Mouse (Mus musculus): Measurements from ENCODE around the gene Mfap5.
"Not testable (repeated sequence)": the region's sequence is repeated elsewhere in the genome, so short reads cannot be mapped to it uniquely, and the experiment has no call there.

Mfap5 gene

GRCm38 (mm10) chr6:122505545-122505944 is at the start of gene Mfap5:
Gene Mfap5, plus strand, starts transcription at chr6:122505845.
- no peak for DNase-seq

GRCm38 (mm10) chr6:122458946-122459693 is 46.5 kb upstream of the Mfap5 start:
- no peak for DNase-seq

DNA sequence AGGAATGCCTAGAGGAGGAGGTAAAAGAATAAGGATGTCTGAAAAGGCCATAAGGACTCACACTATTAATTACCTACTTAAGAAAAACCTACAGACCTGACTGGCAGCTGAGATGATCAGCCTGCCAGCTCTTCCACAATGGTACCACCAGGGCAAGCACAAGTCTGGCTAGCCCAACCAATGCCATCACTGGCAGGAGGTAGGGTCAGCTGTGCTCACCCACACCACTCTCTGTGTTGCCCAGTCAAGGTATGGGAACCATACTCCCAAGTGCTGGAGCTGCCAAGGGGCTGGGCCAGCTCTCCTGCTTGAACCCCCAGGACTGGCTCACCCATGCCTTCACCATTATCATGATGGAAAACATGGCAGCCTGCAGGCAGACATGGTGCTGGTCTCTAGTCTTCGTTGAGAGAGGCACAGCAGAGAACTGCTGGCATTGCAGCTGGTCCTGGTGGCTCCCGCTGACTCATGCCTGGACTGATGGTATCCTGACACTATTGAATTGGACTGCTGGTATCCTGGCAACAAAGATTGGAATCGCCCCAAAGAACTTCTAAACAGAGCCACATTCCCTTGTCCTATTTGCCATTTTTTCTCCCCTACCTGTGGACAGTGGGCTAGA is 39.4 kb upstream of the Mfap5 start:
- DNase-seq = no peak

- DNase-seq = no peak
Observed at GRCm38 (mm10) chr6:122469030-122469640, 36.5 kb upstream of the Mfap5 start.

DNA sequence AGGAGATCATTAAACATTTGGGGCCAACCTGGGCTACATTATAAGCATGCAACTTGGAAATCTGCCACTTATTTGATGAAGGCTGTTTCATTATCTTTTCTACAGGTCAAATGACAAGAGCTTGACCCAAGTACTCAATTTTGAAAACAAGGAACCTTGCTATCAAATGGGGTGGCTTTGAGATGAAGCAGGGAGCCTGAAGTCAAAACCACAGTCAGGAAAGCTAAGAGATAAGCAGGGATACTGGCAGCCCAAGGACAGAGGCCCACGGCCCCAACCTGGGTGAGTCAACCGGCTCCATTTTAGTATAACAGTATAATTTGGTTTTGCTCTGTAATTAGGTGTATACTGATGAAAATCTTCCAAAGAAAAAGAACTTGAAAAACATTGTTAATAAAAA is 35.4 kb upstream of the Mfap5 start:
- DNase-seq = no peak

GRCm38 (mm10) chr6:122471461-122471860 is 34.2 kb upstream of the Mfap5 start:
- DNase-seq = not testable (repeated sequence)

DNA sequence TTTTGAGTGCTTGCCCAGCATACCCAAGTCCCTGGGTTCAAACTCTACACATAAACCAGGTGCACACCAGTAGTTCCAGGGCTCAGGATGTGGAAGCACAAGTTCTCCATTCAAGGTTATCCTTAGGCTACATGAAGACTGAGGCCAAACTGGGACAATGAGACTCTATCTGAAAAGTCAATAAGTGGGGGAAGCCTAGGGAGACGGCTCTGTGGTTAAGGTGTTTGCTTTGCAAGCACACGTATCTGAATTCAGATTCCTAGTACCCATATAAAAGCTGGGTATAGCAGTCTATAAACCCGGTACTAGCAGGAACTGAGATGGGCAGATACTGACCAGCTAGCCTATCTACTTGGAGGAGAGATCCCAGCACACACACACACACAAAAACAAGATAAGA is 27.6 kb upstream of the Mfap5 start:
- DNase-seq = no peak

DNA sequence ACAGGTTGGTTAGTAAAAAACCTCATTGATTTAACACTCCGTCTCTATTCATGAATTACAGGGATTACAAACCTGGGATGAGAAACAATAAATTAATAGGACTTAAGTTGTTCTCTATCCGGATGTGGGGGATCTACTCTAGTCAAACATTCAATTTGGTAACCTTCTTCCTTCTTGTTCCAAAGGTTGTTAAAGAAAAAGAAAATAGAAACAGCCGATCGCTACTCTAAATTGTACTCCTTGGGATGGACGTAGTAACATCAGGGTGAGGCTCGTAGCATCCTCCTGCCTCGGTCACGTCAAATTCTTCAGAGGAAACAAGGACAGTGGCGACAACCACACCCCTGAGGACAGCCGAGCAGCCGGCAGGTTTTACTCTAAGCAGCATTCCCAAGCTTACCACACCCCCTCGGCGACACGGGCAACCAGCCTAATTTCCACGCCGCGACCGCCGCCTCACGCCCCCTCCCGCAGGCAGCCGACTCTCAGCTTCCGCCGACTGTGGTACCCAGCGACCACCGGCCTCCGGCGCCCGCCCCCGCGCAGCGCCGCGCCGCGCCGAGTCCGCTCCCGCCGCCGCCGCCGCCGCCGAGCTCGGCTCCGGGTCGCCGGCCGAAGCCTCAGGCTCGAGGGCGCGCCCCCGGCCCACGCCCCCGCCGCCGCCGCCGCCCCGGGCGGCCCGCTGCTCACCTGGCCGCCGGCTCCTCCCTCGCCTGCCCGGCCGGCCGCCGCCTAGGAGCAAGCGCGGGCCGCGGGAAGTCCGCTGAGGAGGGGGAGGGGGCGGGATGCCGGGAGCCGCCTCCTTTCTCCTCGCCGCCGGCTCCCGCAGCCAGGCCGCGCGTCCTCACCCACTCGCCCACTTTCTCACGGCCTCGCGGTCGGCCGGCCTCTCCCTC is 20.0 kb upstream of the Mfap5 start:
- peak; percentile 10 for DNase-seq

GRCm38 (mm10) chr6:122486297-122487117 is 19.1 kb upstream of the Mfap5 start:
- DNase-seq = no peak

DNA sequence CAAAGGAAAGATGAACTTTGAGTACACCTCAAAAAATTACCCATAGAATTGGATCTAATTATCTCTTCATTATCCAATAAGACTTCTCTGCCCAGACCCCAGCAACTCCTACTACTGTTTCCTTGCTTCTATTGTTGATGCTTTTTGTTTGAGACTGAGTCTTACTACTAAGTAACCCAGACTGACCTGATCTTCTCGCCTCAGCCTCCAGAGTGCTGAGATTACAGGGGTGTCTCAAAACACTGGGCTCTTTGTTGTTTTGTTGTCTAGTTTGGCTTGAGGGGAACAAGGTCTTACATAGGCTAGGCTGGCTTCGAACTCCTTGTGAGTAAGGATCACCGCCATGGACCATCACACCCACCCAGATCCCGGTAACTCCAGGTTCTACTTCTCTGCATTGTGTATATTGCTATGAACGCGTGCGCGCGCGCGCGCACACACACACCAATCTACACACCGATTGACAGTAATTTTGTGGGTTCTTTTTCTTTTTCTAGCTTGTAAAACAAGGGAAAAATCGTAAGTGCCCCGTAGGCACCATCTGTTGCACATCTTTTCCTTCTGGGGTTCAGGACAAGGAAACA is 14.6 kb upstream of the Mfap5 start:
- no peak for DNase-seq

GRCm38 (mm10) chr6:122491557-122491956 is 14.1 kb upstream of the Mfap5 start:
- DNase-seq = no peak

DNA sequence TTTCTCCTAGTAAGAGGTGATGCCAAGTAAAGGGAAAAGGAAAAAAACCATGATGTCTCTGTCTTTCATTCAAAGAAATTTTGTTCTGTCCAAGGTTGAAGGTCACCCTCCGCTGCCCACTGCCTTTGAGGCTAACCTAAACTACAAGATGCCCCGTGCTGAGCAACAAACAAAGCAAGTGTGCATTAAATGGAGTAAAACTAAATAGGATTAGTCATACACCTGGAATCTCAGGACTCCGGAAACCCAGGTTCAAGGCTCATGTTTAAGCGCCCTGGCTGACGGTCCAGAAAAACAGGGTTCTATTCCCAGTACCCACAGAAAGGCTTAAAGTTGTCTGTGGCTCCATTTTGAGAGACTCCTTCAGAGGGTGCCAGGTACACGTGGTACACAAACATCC is 13.2 kb upstream of the Mfap5 start:
- no peak for DNase-seq

DNA sequence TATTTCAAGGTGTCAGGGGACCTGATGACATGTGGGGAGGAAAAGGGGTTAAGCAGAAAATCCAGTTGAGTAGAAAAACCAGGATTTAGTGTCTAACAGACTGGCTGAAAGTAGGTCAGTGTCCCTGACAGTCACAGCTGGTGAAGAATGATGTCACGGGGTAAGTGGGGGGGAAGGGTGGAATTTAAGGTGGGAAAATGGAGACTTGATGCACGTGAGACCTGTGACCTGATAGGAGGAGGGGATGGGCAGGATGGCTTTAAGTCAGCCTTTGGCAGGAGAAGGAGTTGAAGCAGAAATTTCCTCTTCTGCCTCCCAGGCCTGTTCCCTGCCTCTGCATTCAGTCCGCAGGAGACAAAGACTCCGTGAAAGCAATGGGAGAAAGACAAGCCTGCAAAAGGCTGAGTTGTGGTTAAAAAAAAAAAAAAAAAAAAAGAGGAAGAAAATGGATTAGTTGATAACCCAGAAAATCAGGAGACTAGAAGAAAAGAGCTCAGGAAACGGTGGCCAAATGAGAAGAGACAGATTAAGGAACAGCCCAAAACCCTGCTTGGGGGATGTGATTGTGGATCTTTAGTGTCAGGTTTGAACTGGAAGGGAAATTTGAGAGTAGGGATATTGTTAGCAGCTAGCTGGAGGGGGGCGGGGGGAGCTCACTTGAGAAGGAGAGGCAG is 11.7 kb upstream of the Mfap5 start:
- no peak for DNase-seq

- no peak for DNase-seq
Observed at GRCm38 (mm10) chr6:122495082-122495881, 10.4 kb upstream of the Mfap5 start.

GRCm38 (mm10) chr6:122496501-122496900 is 9.1 kb upstream of the Mfap5 start:
- no peak for DNase-seq

- no peak for DNase-seq
Observed at GRCm38 (mm10) chr6:122498661-122499060, 7.0 kb upstream of the Mfap5 start, which contains the start of gene Rimklb. Gene Rimklb, minus strand, starts transcription at chr6:122498761.

- no peak for DNase-seq
Observed at GRCm38 (mm10) chr6:122505041-122505440, 604 bp upstream of the Mfap5 start.

GRCm38 (mm10) chr6:122508494-122508893 is 2.8 kb downstream of the Mfap5 start:
- DNase-seq = no peak

DNA sequence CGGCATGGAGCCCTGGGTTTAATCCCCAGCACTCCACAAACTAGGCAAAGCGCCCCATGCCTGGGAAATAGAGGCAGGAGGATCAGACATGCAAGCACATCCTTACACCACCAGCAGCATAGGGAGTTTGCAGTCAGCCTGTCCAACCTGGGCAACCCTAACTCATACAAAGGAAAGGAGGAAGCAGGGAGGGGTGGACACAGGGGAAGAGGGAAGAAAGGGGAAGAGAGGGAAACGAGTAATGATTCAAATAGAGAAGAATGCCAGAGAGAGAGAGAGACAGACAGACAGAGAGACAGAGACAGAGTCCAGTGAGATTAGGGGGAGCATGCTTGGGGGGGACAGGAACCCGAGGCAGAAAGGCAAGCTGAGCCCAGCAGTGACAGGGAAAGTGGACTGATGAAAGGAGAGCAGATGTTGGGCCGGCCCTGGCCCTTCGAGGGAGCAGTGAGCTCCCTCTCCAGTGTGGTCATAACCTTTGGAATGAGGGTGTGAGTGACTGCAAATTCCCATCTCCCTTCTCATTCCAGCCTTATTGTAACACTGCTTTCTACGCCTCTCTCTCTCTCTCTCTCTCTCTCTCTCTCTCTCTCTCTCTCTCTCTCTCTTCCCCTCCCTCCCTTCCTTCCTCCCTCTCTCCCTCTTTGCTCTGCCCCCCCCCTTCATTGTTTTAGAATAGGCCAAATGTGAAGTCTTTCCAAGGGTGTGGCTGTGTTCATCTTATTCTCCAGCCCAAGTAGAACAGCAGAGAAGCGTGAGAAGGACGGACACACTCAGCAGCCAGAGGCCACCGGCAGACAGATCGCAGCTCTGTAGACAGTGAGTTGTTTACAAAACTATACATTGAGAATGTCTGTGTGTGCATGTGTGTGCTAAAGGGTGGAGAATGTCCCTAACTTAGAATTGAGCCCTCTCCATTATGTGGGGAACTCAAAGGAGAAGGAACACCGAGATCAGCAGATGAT is 7.6 kb downstream of the Mfap5 start:
- no peak for DNase-seq
